Mouse (Mus musculus) lung, adult 2 months (tissue): Measurements from ENCODE around the gene Hpd.

ENCODE experiments used
- CTCF ChIP-seq: fragments of 200-500 bp; IDR thresholded peaks from 2 replicates; pipeline ENCODE4 v1.5.1; 2011; ENCODE audit warnings: mild to moderate bottlenecking, low read length, control low read depth; ENCODE audit not compliant: insufficient read depth
- POLR2A ChIP-seq: fragments of 200-500 bp; IDR thresholded peaks from 2 replicates; pipeline ENCODE4 v1.6.1; 2011; ENCODE audit warnings: low read depth, mild to moderate bottlenecking, control low read depth, low read length, borderline replicate concordance; ENCODE audit errors: extremely low read depth

DNA sequence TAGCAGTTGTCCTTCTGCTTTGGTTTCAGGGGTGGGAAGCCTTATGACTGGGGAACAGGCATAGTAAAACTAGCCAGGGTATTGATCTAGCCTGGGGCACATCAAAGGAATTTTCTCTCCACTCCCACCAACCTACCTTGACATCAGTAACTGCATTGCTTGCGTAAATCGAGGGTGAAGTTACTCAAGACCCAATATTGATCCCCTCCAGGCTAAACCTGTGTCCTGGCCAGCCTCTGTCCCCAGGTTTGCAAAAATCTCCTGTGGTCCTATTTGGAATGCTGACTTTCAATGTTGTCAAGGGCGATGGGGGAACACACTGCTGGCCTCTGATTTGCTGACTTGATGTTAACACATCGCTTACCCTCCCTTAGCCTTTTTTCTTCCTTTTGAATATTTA, 14.2 kb upstream of the Hpd start:
- TF ChIP-seq POLR2A: no peak
- TF ChIP-seq CTCF: no peak
